Mouse (Mus musculus): ENCODE results near the gene Nt5dc2. TPM values are rescaled to one million over a fixed set of nuclear protein-coding genes. Genes with fewer than 3 reads are reported as not detected.

Gene Nt5dc2
- polyA plus RNA-seq, 1 experiment from 2014 or later: 458 TPM

GRCm38 (mm10) chr14:31182786-31183290, 52.0 kb downstream of the Nt5dc2 start:
- no peak overlapping the region for H3K4me2 ChIP-seq (replicated peaks; ENCODE audit: low read depth, low read length)
- no peak for DNase-seq (ENCODE audit: low spot score)
- no peak overlapping the region for H3K9ac ChIP-seq (ENCODE audit: low read depth, low read length)
- 61% methylated on average over 2 of the region's 2 CpGs for WGBS
- no peaks in the 10 kb centered on the region for H3K4me1 ChIP-seq (replicated peaks; ENCODE audit: control insufficient read depth, insufficient read depth, low read length)
- H3K27ac ChIP-seq (ENCODE audit: low read depth, low read length): no peak overlapping the region
- no peak overlapping the region for H3K4me3 ChIP-seq (ENCODE audit: low read depth, low read length)
- no peaks in the 10 kb centered on the region for H3K27me3 ChIP-seq (ENCODE audit: control insufficient read depth, insufficient read depth, low read length)
- ATAC-seq (ENCODE audit: low FRiP score): no peak
- H3K36me3 ChIP-seq (ENCODE audit: control insufficient read depth, insufficient read depth, low read length): peaks cover 41% of the 10 kb centered on the region
- no peaks in the 10 kb centered on the region for H3K9me3 ChIP-seq (ENCODE audit: control insufficient read depth, low read length)

- Histone ChIP-seq H3K4me2 (replicated peaks; ENCODE audit: low read depth, low read length) (no peak overlapping the region), H3K9me3 (ENCODE audit: control insufficient read depth, low read length) (no peaks in the 10 kb centered on the region), H3K36me3 (ENCODE audit: control insufficient read depth, insufficient read depth, low read length) (peaks cover 43% of the 10 kb centered on the region), H3K4me1 (replicated peaks; ENCODE audit: control insufficient read depth, insufficient read depth, low read length) (no peaks in the 10 kb centered on the region), H3K9ac (ENCODE audit: low read depth, low read length) (no peak overlapping the region), H3K27ac (ENCODE audit: low read depth, low read length) (no peak overlapping the region), H3K27me3 (ENCODE audit: control insufficient read depth, insufficient read depth, low read length) (no peaks in the 10 kb centered on the region), H3K4me3 (ENCODE audit: low read depth, low read length) (no peak overlapping the region)
- 91% methylated on average over 5 of the region's 5 CpGs for WGBS
- no peak for ATAC-seq (ENCODE audit: low FRiP score)
- no peak for DNase-seq (ENCODE audit: low spot score)
These were observed 52.7 kb downstream of the Nt5dc2 start for GRCm38 (mm10) chr14:31183541-31183940.

GRCm38 (mm10) chr14:31184195-31184594, 53.3 kb downstream of the Nt5dc2 start:
- Histone ChIP-seq H3K9me3 (ENCODE audit: control insufficient read depth, low read length) (no peaks in the 10 kb centered on the region), H3K4me1 (replicated peaks; ENCODE audit: control insufficient read depth, insufficient read depth, low read length) (no peaks in the 10 kb centered on the region), H3K9ac (ENCODE audit: low read depth, low read length) (no peak overlapping the region), H3K4me2 (replicated peaks; ENCODE audit: low read depth, low read length) (no peak overlapping the region), H3K36me3 (ENCODE audit: control insufficient read depth, insufficient read depth, low read length) (peaks cover 43% of the 10 kb centered on the region), H3K27ac (ENCODE audit: low read depth, low read length) (no peak overlapping the region), H3K27me3 (ENCODE audit: control insufficient read depth, insufficient read depth, low read length) (no peaks in the 10 kb centered on the region), H3K4me3 (ENCODE audit: low read depth, low read length) (no peak overlapping the region)
- DNase-seq (ENCODE audit: low spot score): no peak
- no peak for ATAC-seq (ENCODE audit: low FRiP score)
- WGBS: 94% methylated on average over 12 of the region's 12 CpGs

- no peaks in the 10 kb centered on the region for H3K9me3 ChIP-seq (ENCODE audit: control insufficient read depth, low read length)
- H3K9ac ChIP-seq (ENCODE audit: low read depth, low read length): no peak overlapping the region
- 96% methylated on average over 4 of the region's 4 CpGs for WGBS
- no peak overlapping the region for H3K4me3 ChIP-seq (ENCODE audit: low read depth, low read length)
- ATAC-seq (ENCODE audit: low FRiP score): no peak
- no peaks in the 10 kb centered on the region for H3K27me3 ChIP-seq (ENCODE audit: control insufficient read depth, insufficient read depth, low read length)
- no peak for DNase-seq (ENCODE audit: low spot score)
- H3K4me2 ChIP-seq (replicated peaks; ENCODE audit: low read depth, low read length): no peak overlapping the region
- peaks cover 52% of the 10 kb centered on the region for H3K36me3 ChIP-seq (ENCODE audit: control insufficient read depth, insufficient read depth, low read length)
- H3K27ac ChIP-seq (ENCODE audit: low read depth, low read length): no peak overlapping the region
- no peaks in the 10 kb centered on the region for H3K4me1 ChIP-seq (replicated peaks; ENCODE audit: control insufficient read depth, insufficient read depth, low read length)
These were observed 55.8 kb downstream of the Nt5dc2 start for GRCm38 (mm10) chr14:31186656-31187055.

Other genes with a start within 250 kb of the Nt5dc2 start
- gene Itih4, start 244.6 kb upstream of the Nt5dc2 start, polyA plus RNA-seq (2014; fragmentation: Nextera tagmentation; extraction: Ambion mirVana): not detected in 2 replicates
- 0.27 TPM in 1 of 2 replicates, not detected in the other for gene Itih3, start 207.3 kb upstream of the Nt5dc2 start, polyA plus RNA-seq (2014; fragmentation: Nextera tagmentation; extraction: Ambion mirVana)
- gene Itih1, start 187.8 kb upstream of the Nt5dc2 start, polyA plus RNA-seq (2014; fragmentation: Nextera tagmentation; extraction: Ambion mirVana): not detected in 2 replicates
- gene Nek4, start 179.7 kb upstream of the Nt5dc2 start, polyA plus RNA-seq (2014; fragmentation: Nextera tagmentation; extraction: Ambion mirVana): 17.7 and 19.3 TPM in 2 replicates
- 65.2 and 74.2 TPM in 2 replicates for gene Glt8d1, start 129.7 kb upstream of the Nt5dc2 start, polyA plus RNA-seq (2014; fragmentation: Nextera tagmentation; extraction: Ambion mirVana)
- gene Spcs1, start 129.4 kb upstream of the Nt5dc2 start, polyA plus RNA-seq (2014; fragmentation: Nextera tagmentation; extraction: Ambion mirVana): 294 and 304 TPM in 2 replicates
- gene Pbrm1, start 111.9 kb upstream of the Nt5dc2 start, polyA plus RNA-seq (2014; fragmentation: Nextera tagmentation; extraction: Ambion mirVana): 125 and 139 TPM in 2 replicates
- 82.6 and 85.6 TPM in 2 replicates for gene Gnl3, start 111.9 kb upstream of the Nt5dc2 start, polyA plus RNA-seq (2014; fragmentation: Nextera tagmentation; extraction: Ambion mirVana)
- gene Smim4, start 2.1 kb upstream of the Nt5dc2 start, polyA plus RNA-seq (2014; fragmentation: Nextera tagmentation; extraction: Ambion mirVana): 58.7 and 65.0 TPM in 2 replicates
- gene Stab1, start 37.6 kb downstream of the Nt5dc2 start, polyA plus RNA-seq (2014; fragmentation: Nextera tagmentation; extraction: Ambion mirVana): 23.5 and 25.5 TPM in 2 replicates
- 8.9 and 17.2 TPM in 2 replicates for gene Tnnc1, start 77.3 kb downstream of the Nt5dc2 start, polyA plus RNA-seq (2014; fragmentation: Nextera tagmentation; extraction: Ambion mirVana)
- 251 and 305 TPM in 2 replicates for gene Nisch, start 85.9 kb downstream of the Nt5dc2 start, polyA plus RNA-seq (2014; fragmentation: Nextera tagmentation; extraction: Ambion mirVana)
- gene Sema3g, start 86.8 kb downstream of the Nt5dc2 start, polyA plus RNA-seq (2014; fragmentation: Nextera tagmentation; extraction: Ambion mirVana): 0.42 and 0.51 TPM in 2 replicates
- 13.9 and 14.0 TPM in 2 replicates for gene Phf7, start 120.3 kb downstream of the Nt5dc2 start, polyA plus RNA-seq (2014; fragmentation: Nextera tagmentation; extraction: Ambion mirVana)
- gene Bap1, start 120.4 kb downstream of the Nt5dc2 start, polyA plus RNA-seq (2014; fragmentation: Nextera tagmentation; extraction: Ambion mirVana): 78.7 and 93.1 TPM in 2 replicates
- 5.9 and 6.1 TPM in 2 replicates for gene Dnah1, start 192.8 kb downstream of the Nt5dc2 start, polyA plus RNA-seq (2014; fragmentation: Nextera tagmentation; extraction: Ambion mirVana)
- gene Capn7, start 205.6 kb downstream of the Nt5dc2 start, polyA plus RNA-seq (2014; fragmentation: Nextera tagmentation; extraction: Ambion mirVana): 45.2 and 46.3 TPM in 2 replicates